Mouse (Mus musculus) spleen, adult 2 months (tissue): ENCODE data around the gene Emc3. TPM values are rescaled to one million over a fixed set of nuclear protein-coding genes. Genes with fewer than 3 reads are reported as not detected.
A peak's percentile ranks its signal among the peaks of the same experiment; 100 is the strongest.

Experiments used
- DNase-seq, 2 experiments: peaks; one replicate each; pipeline versions ENCODE4 v3.0.0 to v3.0.0-alpha.2; 2012 to 2021; ENCODE audit warnings: low spot score in 2 of 2, low read depth in 1 of 2
- H3K27ac ChIP-seq: fragments of 200-500 bp; 2 replicates; pipeline ENCODE4 v1.5.1; 2012; ENCODE audit warnings: low read length, inconsistent platforms; ENCODE audit not compliant: insufficient read depth
- H3K27me3 ChIP-seq: fragments of 200-500 bp; 2 replicates; pipeline ENCODE4 v1.6.1; 2012; ENCODE audit warnings: mild to moderate bottlenecking, moderate library complexity, low read length, inconsistent platforms; ENCODE audit not compliant: control insufficient read depth, insufficient read depth
- H3K36me3 ChIP-seq: fragments of 200-500 bp; 2 replicates; pipeline ENCODE4 v1.6.1; 2012; ENCODE audit warnings: mild to moderate bottlenecking, low read length, inconsistent platforms; ENCODE audit not compliant: control insufficient read depth, insufficient read depth
- H3K4me1 ChIP-seq: fragments of 200-500 bp; 2 replicates; pipeline ENCODE4 v1.6.1; 2011; ENCODE audit warnings: inconsistent platforms; ENCODE audit not compliant: control insufficient read depth, insufficient read depth, insufficient read length
- H3K4me3 ChIP-seq: fragments of 200-500 bp; 2 replicates; pipeline ENCODE4 v1.5.1; 2011; ENCODE audit warnings: mild to moderate bottlenecking, inconsistent platforms; ENCODE audit not compliant: insufficient read depth, insufficient read length; ENCODE audit errors: extremely low read depth
- CTCF ChIP-seq: fragments of 200-500 bp; IDR thresholded peaks from 2 replicates; pipeline ENCODE4 v1.5.1; 2011; ENCODE audit warnings: mild to moderate bottlenecking, inconsistent platforms; ENCODE audit not compliant: insufficient read depth, insufficient read length, insufficient replicate concordance; ENCODE audit errors: extremely low read depth
- POLR2A ChIP-seq: fragments of 200-500 bp; IDR thresholded peaks from 2 replicates; pipeline ENCODE4 v1.6.1; 2011; ENCODE audit warnings: low read depth, low read length, inconsistent platforms
- WGBS: fragments of 180-500 bp; shearing (Covaris S2); methylation state at CpG from one replicate; pipeline ENCODE4 v1.1.7; 2018; 5-methylcytosine and 5-hydroxymethylcytosine counted together
- polyA plus RNA-seq: library from polyadenylated mRNA; depleted of rRNA; stranded (reverse); fragments of >200 nt; gene quantifications from 2 replicates; pipeline ENCODE4 v1.2.3, GENCODE M21; 2012

Emc3 gene
- polyA plus RNA-seq, 1 experiment: 18.2 TPM

- Histone ChIP-seq H3K4me3 (peak within 1 kb of the TSS; percentile 67), H3K27ac (peak within 1 kb of the TSS; percentile 84), H3K36me3 (no peaks in the 10 kb centered on the region), H3K4me1 (peaks cover 12% of the 10 kb centered on the region), H3K27me3 (no peaks in the 10 kb centered on the region)
- TF ChIP-seq CTCF: no peak
- peak; percentile 29 for TF ChIP-seq POLR2A
- 0% methylated on average over 26 of the region's 26 CpGs for WGBS
- peak; percentile 87 to 94 for DNase-seq
Measured at GRCm38 (mm10) chr6:113483100-113483615, 48.3 kb downstream of the Emc3 start, which contains the start of gene Creld1. Gene Creld1, plus strand, starts transcription at chr6:113483297.

GRCm38 (mm10) chr6:113482477-113483099 lies 48.9 kb downstream of the Emc3 start:
- Histone ChIP-seq H3K4me3 (peak overlapping the region; percentile 67), H3K27ac (peak overlapping the region; percentile 84), H3K27me3 (no peaks in the 10 kb centered on the region), H3K4me1 (peaks cover 12% of the 10 kb centered on the region), H3K36me3 (no peaks in the 10 kb centered on the region)
- peak in 1 of 2 experiments; percentile 32 for DNase-seq
- TF ChIP-seq CTCF: no peak
- TF ChIP-seq POLR2A: no peak
- 4% methylated on average over 65 of the region's 65 CpGs for WGBS

- no peak for DNase-seq
- 86% methylated on average over 18 of the region's 18 CpGs for WGBS
- H3K27me3 ChIP-seq: no peaks in the 10 kb centered on the region
Measured at GRCm38 (mm10) chr6:113480555-113481373, 50.7 kb downstream of the Emc3 start.

GRCm38 (mm10) chr6:113478906-113479305 lies 52.5 kb downstream of the Emc3 start:
- Histone ChIP-seq H3K36me3 (no peaks in the 10 kb centered on the region), H3K27me3 (no peaks in the 10 kb centered on the region), H3K4me1 (peaks cover 11% of the 10 kb centered on the region), H3K27ac (no peak overlapping the region), H3K4me3 (no peak overlapping the region)
- WGBS: 90% methylated on average over 10 of the region's 10 CpGs
- no peak for TF ChIP-seq CTCF
- DNase-seq: no peak

More at GRCm38 (mm10) chr6:113480555-113481373, 50.7 kb downstream of the Emc3 start:
- Histone ChIP-seq H3K36me3 (no peaks in the 10 kb centered on the region), H3K4me1 (peaks cover 12% of the 10 kb centered on the region), H3K4me3 (no peak overlapping the region), H3K27ac (no peak overlapping the region)
- TF ChIP-seq POLR2A (no peak), CTCF (no peak)

GRCm38 (mm10) chr6:113477353-113477752 lies 54.1 kb downstream of the Emc3 start:
- TF ChIP-seq POLR2A: no peak
- TF ChIP-seq CTCF: no peak
- H3K27ac ChIP-seq: no peak overlapping the region
- 67% methylated on average over 7 of the region's 7 CpGs for WGBS
- H3K36me3 ChIP-seq: no peaks in the 10 kb centered on the region
- H3K4me3 ChIP-seq: no peak overlapping the region
- peaks cover 3% of the 10 kb centered on the region; the same call in 1 of the 2 replicates for H3K4me1 ChIP-seq
- no peaks in the 10 kb centered on the region for H3K27me3 ChIP-seq
- DNase-seq: no peak

GRCm38 (mm10) chr6:113473715-113474114 lies 57.7 kb downstream of the Emc3 start:
- DNase-seq: no peak
- WGBS: 83% methylated on average over 6 of the region's 6 CpGs
- Histone ChIP-seq H3K36me3 (no peaks in the 10 kb centered on the region), H3K27ac (no peak overlapping the region), H3K27me3 (no peaks in the 10 kb centered on the region), H3K4me3 (no peak overlapping the region), H3K4me1 (peaks cover 4% of the 10 kb centered on the region; the same call in 1 of the 2 replicates)
- TF ChIP-seq CTCF (no peak), POLR2A (no peak)

- Histone ChIP-seq H3K27me3 (no peaks in the 10 kb centered on the region), H3K4me1 (peaks cover 4% of the 10 kb centered on the region; the same call in 1 of the 2 replicates), H3K27ac (no peak overlapping the region), H3K36me3 (no peaks in the 10 kb centered on the region), H3K4me3 (no peak overlapping the region)
- no peak for DNase-seq
- WGBS: 58% methylated on average over 2 of the region's 2 CpGs
- no peak for TF ChIP-seq CTCF
Measured at GRCm38 (mm10) chr6:113473246-113473645, 58.2 kb downstream of the Emc3 start.
